8 mouse cellular contexts compared by ENCODE assay signal in genomic region chr1:178406765-178407645, GRCm38 (mm10). TPM values are rescaled to one million over a fixed set of nuclear protein-coding genes. Genes with fewer than 3 reads are reported as not detected.
DNase-seq lines count a peak whose midpoint lies in the region; ATAC-seq and TF ChIP-seq lines count a peak whose summit lies in the region.

No protein-coding gene starts in this region.

- no peaks in the 10 kb centered on the region for H3K36me3 ChIP-seq in hindbrain, postnatal 0 days (ENCODE audit: insufficient read depth, low read length)

- no peak for DNase-seq in layer of hippocampus, adult 2 months (ENCODE audit: low spot score in 2 of 2)
- DNase-seq in layer of hippocampus, adult 8-10 months (ENCODE audit: low spot score in 2 of 2), result no peak
- peak; percentile 15 to 16 for DNase-seq in cerebellum, postnatal 36 days
- DNase-seq in hindbrain, postnatal 0 days (ENCODE audit: low spot score), result no peak
- peak; percentile 48 for DNase-seq in mesoderm, embryonic 11.5 days (ENCODE audit: low read depth, low spot score)
- DNase-seq in frontal cortex, postnatal 14 days (ENCODE audit: low spot score in 2 of 2), result no peak
- DNase-seq in layer of hippocampus, adult 9-11 months, result no peak
- no peak for DNase-seq in spleen, adult 18-20 months

- no peaks in the 10 kb centered on the region for H3K9me3 ChIP-seq in hindbrain, postnatal 0 days (ENCODE audit: low read length)

- peak overlapping the region; percentile 90 for H3K4me3 ChIP-seq in layer of hippocampus, adult 2 months
- peak overlapping the region; percentile 64 for H3K4me3 ChIP-seq in hindbrain, postnatal 0 days (ENCODE audit: low read length)

- no peak for TF ChIP-seq CTCF in layer of hippocampus, adult 2 months (conservative IDR thresholded peaks at IDR 0.05)
- no peak for TF ChIP-seq CTCF in hindbrain, postnatal 0 days (IDR thresholded peaks at IDR 0.05; ENCODE audit: low read depth)

- peak overlapping the region; percentile 97 for H3K9ac ChIP-seq in hindbrain, postnatal 0 days (replicated peaks; ENCODE audit: low read length)

- no peaks in the 10 kb centered on the region for H3K4me1 ChIP-seq in hindbrain, postnatal 0 days (ENCODE audit: insufficient read depth, low read length)

- H3K27me3 ChIP-seq in hindbrain, postnatal 0 days (ENCODE audit: insufficient read depth, low read length), result no peaks in the 10 kb centered on the region

- no peak for ATAC-seq in hindbrain, postnatal 0 days

- peak overlapping the region; percentile 100 for H3K27ac ChIP-seq in layer of hippocampus, adult 2 months
- peak overlapping the region; percentile 100 for H3K27ac ChIP-seq in hindbrain, postnatal 0 days

- WGBS in hindbrain, postnatal 0 days, result 65% methylated on average over 12 of the region's 12 CpGs

- H3K4me2 ChIP-seq in hindbrain, postnatal 0 days (ENCODE audit: low read depth, low read length), result peak overlapping the region; percentile 73

RNA-seq across cellular contexts. Expression of gene Efcab2, which starts 1.1 kb away (rescaled TPM):
- total RNA-seq in layer of hippocampus, adult 2 months (2021), result 10 to 100 TPM in 1 of 2 experiments, 1 to 10 TPM in 1; 8.1 to 11.1 TPM
- total RNA-seq in layer of hippocampus, adult 8-10 months (2022), result 10 to 100 TPM; 11.3 to 12.4 (median 11.5) TPM
- 2.5 and 2.9 TPM in 2 replicates for total RNA-seq in hindbrain, postnatal 0 days (2014; rRNA removed)
- 12.7 and 14.0 TPM in 2 replicates for polyA plus RNA-seq in hindbrain, postnatal 0 days (2015; fragmentation: Nextera tagmentation; extraction: Ambion mirVana)

Comparison
In these comparisons a context has a peak if more than half of its experiments do, and no peak if none do; other contexts are left out.
1. DNase-seq: peak in cerebellum, postnatal 36 days (2 of 2) and mesoderm, embryonic 11.5 days (single experiment); none in layer of hippocampus, adult 2 months (0 of 2), layer of hippocampus, adult 8-10 months (0 of 2), hindbrain, postnatal 0 days (single experiment), frontal cortex, postnatal 14 days (0 of 2), layer of hippocampus, adult 9-11 months (single experiment) and spleen, adult 18-20 months (0 of 2).